Mouse (Mus musculus): ENCODE measurements at regions not wholly inside any gene's neighbourhood (a gene's known extent, or its start where the extent isn't known, plus 50 kb on each side); places are given as distances from the start of the nearest gene placed in this dataset.

DNA sequence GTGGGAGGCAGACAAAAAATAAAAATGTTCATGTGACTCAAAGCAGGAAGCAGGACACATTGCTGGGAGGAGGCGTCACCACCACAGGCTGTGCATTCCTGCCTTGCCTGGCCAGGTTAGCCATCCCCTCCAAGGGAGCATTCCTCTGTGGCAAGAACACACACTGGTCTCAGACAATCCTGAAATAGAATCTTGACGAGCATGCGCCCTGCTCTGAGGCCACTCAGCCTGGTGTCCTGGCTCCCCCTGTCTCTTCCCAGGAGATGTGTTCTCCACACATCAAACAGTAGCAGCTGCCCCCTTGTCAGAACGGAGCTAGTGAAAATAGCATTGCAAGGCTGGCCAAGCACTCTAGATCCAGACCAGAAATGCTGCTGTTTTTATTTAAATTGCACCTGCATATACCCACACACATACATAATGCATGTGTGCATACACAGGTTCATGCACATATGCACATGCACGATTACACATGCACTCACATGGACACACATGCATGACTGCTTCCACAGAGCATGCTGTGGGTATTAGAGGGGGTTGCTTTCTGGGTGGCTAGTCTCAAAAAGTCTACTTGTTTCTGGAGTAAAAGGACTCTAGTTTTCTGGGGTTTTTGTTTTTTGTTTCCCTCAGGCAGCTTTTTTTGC, 105.8 kb downstream of the Tomm20 start:
- TF ChIP-seq CTCF (IDR thresholded peaks at IDR 0.05; ENCODE audit: low read depth, low read length): no peak
- no peak for TF ChIP-seq POLR2A (IDR thresholded peaks at IDR 0.05; ENCODE audit: borderline replicate concordance, low read depth, low read length)

All from bone marrow macrophage, adult 2 months (primary cell).